Mouse (Mus musculus): ENCODE measurements around the gene Styk1.

GRCm38 (mm10) chr6:131382232-131382983 lies 29.0 kb upstream of the Styk1 start:
- no peak for TF ChIP-seq CTCF (IDR thresholded peaks at IDR 0.05; ENCODE audit: borderline replicate concordance, extremely low read depth, insufficient read depth, insufficient read length)
- no peak for TF ChIP-seq POLR2A (IDR thresholded peaks at IDR 0.05; ENCODE audit: borderline replicate concordance, extremely low read depth, insufficient read depth, insufficient read length, poor library complexity, severe bottlenecking)

Data from brain, embryonic 14.5 days (tissue).